Mouse (Mus musculus): ENCODE measurements around the gene Aldh18a1. TPM values are rescaled to one million over a fixed set of nuclear protein-coding genes. Genes with fewer than 3 reads are reported as not detected.

Aldh18a1 gene
- total and polyA plus RNA-seq, 3 experiments = 35.3 to 214 (median 89.7) TPM

- Histone ChIP-seq H3K9ac (ENCODE audit: control insufficient read depth, low read depth, low read length, poor library complexity, severe bottlenecking) (no peak overlapping the region), H3K27me3 (ENCODE audit: control insufficient read depth in 1 of 2, insufficient read depth in 2 of 2, low read length in 2 of 2) (peaks cover 13 to 14% of the 10 kb centered on the region in 2 experiments), H3K4me3 (ENCODE audit: control insufficient read depth in 1 of 2, insufficient read depth in 1 of 2, low read depth in 2 of 2, low read length in 2 of 2) (no peak overlapping the region), H3K36me3 (ENCODE audit: control insufficient read depth in 1 of 2, insufficient read depth in 2 of 2, low read length in 2 of 2) (peaks cover 0 to 3% of the 10 kb centered on the region in 2 experiments; a peak in 1 of 4 replicates), H3K27ac (ENCODE audit: control insufficient read depth, low read depth, low read length) (no peak overlapping the region), H3K9me3 (replicated peaks; ENCODE audit: insufficient read depth, low read length) (no peaks in the 10 kb centered on the region), H3K4me1 (ENCODE audit: control insufficient read depth in 1 of 2, insufficient read depth in 2 of 2, low read length in 2 of 2) (0 out of 4 replicates have a peak, but pooled peaks cover 0 to 3% of the 10 kb centered on the region in 2 experiments), H3K79me2 (ENCODE audit: control insufficient read depth, insufficient read depth, low read length, poor library complexity) (peaks cover 1% of the 10 kb centered on the region; the same call in 1 of the 2 replicates)
- TF ChIP-seq ZMIZ1 (IDR thresholded peaks at IDR 0.05; ENCODE audit: low read depth, low read length) = no peak
- no peak for TF ChIP-seq GABPA (IDR thresholded peaks at IDR 0.05; ENCODE audit: low read depth, low read length)
- no peak for TF ChIP-seq MAZ (IDR thresholded peaks at IDR 0.05; ENCODE audit: low read depth, low read length)
- TF ChIP-seq TBP (IDR thresholded peaks at IDR 0.05; ENCODE audit: low read depth, low read length) = no peak
- no peak for TF ChIP-seq ZC3H11A (IDR thresholded peaks at IDR 0.05; ENCODE audit: low read depth, low read length)
- no peak for TF ChIP-seq KAT2A (conservative IDR thresholded peaks at IDR 0.05; ENCODE audit: low read depth, low read length)
- no peak for TF ChIP-seq EP300 (IDR thresholded peaks at IDR 0.05; ENCODE audit: low read depth in 1 of 2, low read length in 2 of 2)
- TF ChIP-seq ZNF384 (IDR thresholded peaks at IDR 0.05; ENCODE audit: low read depth, low read length) = no peak
- no peak for TF ChIP-seq CHD1 (IDR thresholded peaks at IDR 0.05; ENCODE audit: low read depth, low read length)
- no peak for TF ChIP-seq BHLHE40 (IDR thresholded peaks at IDR 0.05; ENCODE audit: borderline replicate concordance, low read depth, low read length)
- no peak for TF ChIP-seq USF2 (IDR thresholded peaks at IDR 0.05; ENCODE audit: borderline replicate concordance in 1 of 2, insufficient read depth in 1 of 2, low read depth in 1 of 2, low read length in 2 of 2)
- no peak for TF ChIP-seq JUND (IDR thresholded peaks at IDR 0.05; ENCODE audit: low read depth, low read length)
- no peak for TF ChIP-seq SIN3A (IDR thresholded peaks at IDR 0.05; ENCODE audit: low read length)
- no peak for TF ChIP-seq CTCF (IDR thresholded peaks at IDR 0.05 in 2 of 3, conservative IDR thresholded peaks at IDR 0.05 in 1 of 3; ENCODE audit: control insufficient read depth in 1 of 3, insufficient read depth in 1 of 3, low read depth in 2 of 3, low read length in 3 of 3, poor library complexity in 1 of 3, severe bottlenecking in 1 of 3)
- TF ChIP-seq ZKSCAN1 (IDR thresholded peaks at IDR 0.05; ENCODE audit: low read depth, low read length) = no peak
- no peak for TF ChIP-seq RAD21 (IDR thresholded peaks at IDR 0.05; ENCODE audit: low read depth, low read length)
- TF ChIP-seq NELFE (IDR thresholded peaks at IDR 0.05; ENCODE audit: low read depth, low read length) = no peak
- DNase-seq (ENCODE audit: low read depth, low spot score) = no peak
Measured at GRCm38 (mm10) chr19:40616021-40616420, 27.8 kb upstream of the Aldh18a1 start.

GRCm38 (mm10) chr19:40614811-40615210, 26.5 kb upstream of the Aldh18a1 start:
- Histone ChIP-seq H3K27me3 (ENCODE audit: control insufficient read depth in 1 of 2, insufficient read depth in 2 of 2, low read length in 2 of 2) (peaks cover 11 to 14% of the 10 kb centered on the region in 2 experiments), H3K79me2 (ENCODE audit: control insufficient read depth, insufficient read depth, low read length, poor library complexity) (peaks cover 1% of the 10 kb centered on the region; the same call in 1 of the 2 replicates), H3K9ac (ENCODE audit: control insufficient read depth, low read depth, low read length, poor library complexity, severe bottlenecking) (no peak overlapping the region), H3K36me3 (ENCODE audit: control insufficient read depth in 1 of 2, insufficient read depth in 2 of 2, low read length in 2 of 2) (peaks cover 0 to 3% of the 10 kb centered on the region in 2 experiments; a peak in 1 of 4 replicates), H3K4me1 (ENCODE audit: control insufficient read depth in 1 of 2, insufficient read depth in 2 of 2, low read length in 2 of 2) (0 out of 4 replicates have a peak, but pooled peaks cover 0 to 3% of the 10 kb centered on the region in 2 experiments), H3K4me3 (ENCODE audit: control insufficient read depth in 1 of 2, insufficient read depth in 1 of 2, low read depth in 2 of 2, low read length in 2 of 2) (no peak overlapping the region), H3K27ac (ENCODE audit: control insufficient read depth, low read depth, low read length) (no peak overlapping the region), H3K9me3 (replicated peaks; ENCODE audit: insufficient read depth, low read length) (no peaks in the 10 kb centered on the region)
- TF ChIP-seq MAZ (IDR thresholded peaks at IDR 0.05; ENCODE audit: low read depth, low read length) (no peak), TBP (IDR thresholded peaks at IDR 0.05; ENCODE audit: low read depth, low read length) (no peak), HCFC1 (IDR thresholded peaks at IDR 0.05; ENCODE audit: low read depth, low read length) (no peak), GABPA (IDR thresholded peaks at IDR 0.05; ENCODE audit: low read depth, low read length) (no peak), POLR2A (IDR thresholded peaks at IDR 0.05; ENCODE audit: control insufficient read depth in 1 of 2, insufficient read depth in 1 of 2, low read depth in 1 of 2, low read length in 2 of 2, poor library complexity in 1 of 2) (no peak)
- DNase-seq (ENCODE audit: low read depth, low spot score) = no peak

Measured in MEL (cell line).